Mouse (Mus musculus) forebrain, embryonic 13.5 days (tissue): ENCODE results near the gene Rab43. TPM values are rescaled to one million over a fixed set of nuclear protein-coding genes. Genes with fewer than 3 reads are reported as not detected.

Experiments used
- ATAC-seq: fragments of 200-750 bp; cut with Nextera tagmentation; 2 replicates; pipeline ENCODE4 v1.8.0; 2017
- H3K27ac ChIP-seq: fragments of 300-500 bp; sonication (generic); 2 replicates; pipeline ENCODE4 v1.5.1; 2015; ENCODE audit warnings: inconsistent platforms, mild to moderate bottlenecking, moderate library complexity
- H3K27me3 ChIP-seq: fragments of 300-500 bp; sonication (generic); 2 replicates; pipeline ENCODE4 v1.6.1; 2015; ENCODE audit warnings: mild to moderate bottlenecking, inconsistent platforms
- H3K36me3 ChIP-seq: fragments of 300-500 bp; sonication (generic); 2 replicates; pipeline ENCODE4 v1.6.1; 2015; ENCODE audit warnings: mild to moderate bottlenecking, inconsistent platforms; ENCODE audit not compliant: poor library complexity, severe bottlenecking
- H3K4me1 ChIP-seq: fragments of 300-500 bp; sonication (generic); 2 replicates; pipeline ENCODE4 v1.6.1; 2015; ENCODE audit warnings: inconsistent platforms
- H3K4me2 ChIP-seq: fragments of 300-500 bp; sonication (generic); 2 replicates; pipeline ENCODE4 v1.6.1; 2015; ENCODE audit warnings: inconsistent platforms, mild to moderate bottlenecking, moderate library complexity
- H3K4me3 ChIP-seq: fragments of 300-500 bp; sonication (generic); 2 replicates; pipeline ENCODE4 v1.5.1; 2015; ENCODE audit warnings: mild to moderate bottlenecking, inconsistent platforms
- H3K9ac ChIP-seq: fragments of 300-500 bp; sonication (generic); 2 replicates; pipeline ENCODE4 v1.6.1; 2015; ENCODE audit warnings: mild to moderate bottlenecking, inconsistent platforms
- H3K9me3 ChIP-seq: fragments of 300-500 bp; sonication (generic); replicated peaks from 2 replicates; pipeline ENCODE4 v1.6.1; 2016; ENCODE audit warnings: inconsistent platforms
- WGBS: fragments of 180-500 bp; shearing (Covaris S2); methylation state at CpG from one replicate; pipeline ENCODE4 v1.1.7; 2015; 5-methylcytosine and 5-hydroxymethylcytosine counted together
- polyA plus RNA-seq: library from polyadenylated mRNA; unstranded; fragments of >200 nt; fragmentation: Nextera tagmentation; extraction: Ambion mirVana; gene quantifications from 2 replicates; pipeline ENCODE4 v1.2.1, GENCODE M21; 2015

Rab43 gene
- polyA plus RNA-seq, 1 experiment from 2014 or later, result 7.4 TPM

DNA sequence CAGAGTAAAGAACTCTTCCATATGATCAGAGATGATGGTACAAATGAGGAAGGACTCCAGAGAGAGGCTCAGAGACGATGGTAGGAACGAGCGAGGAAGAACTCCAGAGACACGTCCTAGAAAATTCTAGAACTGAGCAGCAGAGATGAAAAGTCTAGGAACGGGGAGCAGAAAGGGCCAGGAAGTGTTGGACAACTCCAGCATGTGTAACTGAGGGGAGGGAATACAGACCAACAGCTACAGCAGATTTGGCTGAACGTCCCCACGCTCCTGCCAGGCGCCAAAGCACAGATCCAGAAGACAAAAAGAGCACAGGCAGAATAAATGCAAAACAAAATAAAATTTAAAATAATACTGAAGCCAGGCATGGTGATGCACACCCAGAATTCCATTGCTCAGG lies 55.1 kb downstream of the Rab43 start:
- no peaks in the 10 kb centered on the region for H3K9me3 ChIP-seq
- H3K9ac ChIP-seq, result no peak overlapping the region
- no peaks in the 10 kb centered on the region for H3K27me3 ChIP-seq
- no peak overlapping the region for H3K27ac ChIP-seq
- no peaks in the 10 kb centered on the region for H3K36me3 ChIP-seq
- H3K4me1 ChIP-seq, result no peaks in the 10 kb centered on the region
- WGBS, result 92% methylated on average over 8 of the region's 8 CpGs
- no peak overlapping the region for H3K4me3 ChIP-seq
- no peak overlapping the region for H3K4me2 ChIP-seq
- no peak for ATAC-seq

DNA sequence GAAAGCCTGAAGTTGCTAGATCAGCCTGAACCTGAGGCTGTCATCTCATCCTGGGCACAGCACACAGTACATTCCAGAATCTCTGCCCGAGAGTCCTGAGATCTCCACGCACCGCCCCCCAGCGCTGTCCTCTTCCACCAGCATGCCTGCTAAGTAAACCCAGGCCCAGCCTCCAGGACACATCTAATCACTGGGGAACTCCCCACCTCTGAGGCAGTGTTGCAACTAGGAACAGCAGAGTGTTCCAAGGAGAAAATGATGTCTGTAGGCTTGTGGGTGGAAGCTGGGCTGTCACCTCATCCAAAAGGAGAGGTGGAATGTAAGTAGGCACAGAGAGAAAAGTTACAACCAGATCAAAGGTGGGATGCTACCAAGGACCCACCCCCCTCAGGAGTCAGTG lies 56.8 kb downstream of the Rab43 start:
- Histone ChIP-seq H3K9me3 (no peaks in the 10 kb centered on the region), H3K27ac (no peak overlapping the region), H3K27me3 (no peaks in the 10 kb centered on the region), H3K4me1 (no peaks in the 10 kb centered on the region), H3K9ac (no peak overlapping the region), H3K4me2 (no peak overlapping the region), H3K36me3 (no peaks in the 10 kb centered on the region), H3K4me3 (no peak overlapping the region)
- WGBS, result 88% methylated on average over 4 of the region's 4 CpGs
- ATAC-seq, result no peak

DNA sequence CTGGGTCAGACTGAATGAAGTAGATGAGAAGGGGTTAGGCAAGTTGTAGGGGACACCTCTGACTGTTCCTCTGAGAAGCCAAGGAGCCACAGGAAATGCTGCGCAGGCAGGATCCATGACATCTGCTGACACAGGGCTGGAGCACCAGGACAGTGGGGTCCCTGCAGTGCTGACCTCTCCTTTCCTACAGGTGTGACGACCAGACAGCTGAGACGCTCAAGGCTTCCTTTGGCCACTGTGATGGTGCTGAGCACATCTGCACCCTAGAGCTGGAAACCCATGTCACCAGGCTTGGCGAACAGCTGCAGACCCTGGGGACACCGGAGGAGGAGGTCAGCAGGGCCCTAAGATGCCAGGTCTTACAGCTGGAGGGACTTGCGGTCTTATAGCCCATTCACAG lies 60.4 kb downstream of the Rab43 start:
- Histone ChIP-seq H3K4me3 (no peak overlapping the region), H3K27ac (no peak overlapping the region), H3K4me1 (no peaks in the 10 kb centered on the region), H3K9me3 (no peaks in the 10 kb centered on the region), H3K36me3 (no peaks in the 10 kb centered on the region), H3K27me3 (no peaks in the 10 kb centered on the region), H3K9ac (no peak overlapping the region), H3K4me2 (no peak overlapping the region)
- WGBS, result 89% methylated on average over 6 of the region's 6 CpGs
- ATAC-seq, result no peak

DNA sequence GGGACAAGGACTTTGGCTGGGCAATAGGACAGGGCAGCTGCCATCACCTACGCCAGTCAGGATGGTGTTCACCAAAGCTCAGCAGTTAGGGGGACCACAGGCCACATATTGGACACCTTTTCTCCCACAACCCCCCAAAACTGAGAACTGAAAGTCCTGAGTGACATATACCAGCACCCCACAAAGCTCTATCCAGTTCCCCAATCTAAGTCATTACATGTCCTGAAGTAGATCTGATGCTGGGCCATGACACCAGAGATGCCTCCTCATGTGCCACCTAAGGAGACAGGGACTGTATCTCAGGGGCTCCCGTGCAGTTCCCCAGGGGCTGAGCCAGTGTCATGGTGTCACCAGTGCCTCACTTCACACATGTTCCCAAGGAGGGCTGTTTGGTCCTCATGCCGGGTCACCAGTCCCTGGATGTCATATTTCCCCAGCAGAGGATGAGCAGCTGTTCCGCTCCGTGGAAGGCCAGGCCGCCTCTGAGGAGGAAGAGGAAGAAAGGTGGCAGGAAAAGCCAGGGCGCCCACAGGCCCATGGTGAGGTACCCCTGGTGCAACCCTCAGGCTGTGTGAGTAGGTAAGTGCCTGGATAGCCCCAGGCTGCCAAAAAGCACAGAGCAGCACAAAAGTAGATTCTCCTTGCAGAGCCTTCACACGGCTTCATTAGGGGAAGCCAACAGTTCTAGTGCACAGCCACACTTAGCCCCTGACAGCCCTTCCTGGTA lies 61.6 kb downstream of the Rab43 start:
- no peak for ATAC-seq
- Histone ChIP-seq H3K9ac (no peak overlapping the region), H3K4me2 (no peak overlapping the region), H3K27ac (no peak overlapping the region), H3K27me3 (no peaks in the 10 kb centered on the region), H3K4me1 (no peaks in the 10 kb centered on the region), H3K36me3 (no peaks in the 10 kb centered on the region), H3K4me3 (no peak overlapping the region), H3K9me3 (no peaks in the 10 kb centered on the region)
- 89% methylated on average over 8 of the region's 8 CpGs for WGBS

DNA sequence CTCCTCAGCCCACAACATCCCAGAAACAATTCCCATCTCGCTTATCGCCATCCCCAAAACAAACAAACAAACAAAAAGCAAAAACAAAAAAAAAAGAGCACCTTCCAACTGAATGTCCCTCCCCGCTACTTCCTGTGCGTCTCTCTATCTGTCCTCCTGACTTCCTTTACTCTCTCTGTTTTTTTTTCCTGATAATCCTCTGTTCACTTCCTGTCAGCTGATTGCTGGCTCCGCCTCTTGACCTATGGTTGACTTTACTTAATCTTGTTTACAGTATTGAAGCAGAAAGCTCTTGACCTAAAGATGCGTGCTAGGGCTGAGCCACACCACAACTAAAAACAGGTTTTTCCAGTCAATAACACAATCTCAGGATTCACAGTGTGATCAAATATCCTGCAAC lies 63.4 kb downstream of the Rab43 start:
- 85% methylated on average over 6 of the region's 6 CpGs for WGBS
- Histone ChIP-seq H3K27ac (no peak overlapping the region), H3K27me3 (no peaks in the 10 kb centered on the region), H3K4me1 (no peaks in the 10 kb centered on the region), H3K36me3 (no peaks in the 10 kb centered on the region), H3K4me2 (no peak overlapping the region), H3K4me3 (no peak overlapping the region), H3K9ac (no peak overlapping the region), H3K9me3 (no peaks in the 10 kb centered on the region)
- ATAC-seq, result no peak

DNA sequence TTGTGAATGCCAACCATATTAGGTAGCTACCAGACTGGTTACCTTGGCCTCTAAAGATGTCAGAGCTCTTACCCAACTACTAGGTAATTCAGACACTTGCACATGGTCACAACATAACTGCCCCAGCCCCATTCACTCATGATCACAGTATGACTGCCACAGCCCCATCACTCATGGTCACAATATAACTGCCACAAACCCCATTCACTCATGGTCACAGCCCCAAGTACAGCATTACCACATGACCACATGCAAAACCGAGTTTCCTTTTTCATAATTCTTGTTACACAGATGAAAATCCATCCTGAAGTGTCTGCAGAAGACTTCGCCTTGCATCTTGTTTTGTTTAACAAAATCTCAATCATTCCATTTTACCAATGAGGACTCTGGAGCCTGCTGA lies 63.9 kb downstream of the Rab43 start:
- ATAC-seq, result no peak
- H3K36me3 ChIP-seq, result no peaks in the 10 kb centered on the region
- no peaks in the 10 kb centered on the region for H3K9me3 ChIP-seq
- H3K4me3 ChIP-seq, result no peak overlapping the region
- H3K4me2 ChIP-seq, result no peak overlapping the region
- no peaks in the 10 kb centered on the region for H3K4me1 ChIP-seq
- H3K9ac ChIP-seq, result no peak overlapping the region
- H3K27me3 ChIP-seq, result no peaks in the 10 kb centered on the region
- WGBS, result 95% methylated on average over 2 of the region's 2 CpGs
- no peak overlapping the region for H3K27ac ChIP-seq

DNA sequence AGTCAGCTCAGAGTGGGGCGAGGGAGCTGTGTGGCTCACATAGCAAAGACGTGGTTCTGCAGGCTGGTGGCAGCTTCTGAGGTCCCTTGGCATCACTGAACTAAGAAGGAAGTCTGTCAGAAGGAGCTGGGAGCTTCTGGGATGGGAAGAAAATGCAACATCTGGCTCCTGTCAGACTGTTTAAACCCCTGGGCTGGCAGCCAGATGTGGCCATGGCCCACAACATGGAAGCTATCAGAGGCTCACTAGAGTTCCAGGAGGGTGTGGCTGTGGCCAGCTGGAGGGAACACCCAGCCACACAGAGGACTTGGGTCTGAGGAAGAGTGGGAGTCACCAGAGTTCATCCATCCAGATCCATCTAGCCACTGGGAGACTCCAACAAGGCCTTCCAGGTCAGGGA lies 65.1 kb downstream of the Rab43 start:
- WGBS, result 80% methylated on average over 2 of the region's 2 CpGs
- H3K9ac ChIP-seq, result no peak overlapping the region
- H3K36me3 ChIP-seq, result no peaks in the 10 kb centered on the region
- no peaks in the 10 kb centered on the region for H3K9me3 ChIP-seq
- no peaks in the 10 kb centered on the region for H3K27me3 ChIP-seq
- no peak overlapping the region for H3K27ac ChIP-seq
- ATAC-seq, result no peak
- no peak overlapping the region for H3K4me3 ChIP-seq
- no peaks in the 10 kb centered on the region for H3K4me1 ChIP-seq
- no peak overlapping the region for H3K4me2 ChIP-seq

DNA sequence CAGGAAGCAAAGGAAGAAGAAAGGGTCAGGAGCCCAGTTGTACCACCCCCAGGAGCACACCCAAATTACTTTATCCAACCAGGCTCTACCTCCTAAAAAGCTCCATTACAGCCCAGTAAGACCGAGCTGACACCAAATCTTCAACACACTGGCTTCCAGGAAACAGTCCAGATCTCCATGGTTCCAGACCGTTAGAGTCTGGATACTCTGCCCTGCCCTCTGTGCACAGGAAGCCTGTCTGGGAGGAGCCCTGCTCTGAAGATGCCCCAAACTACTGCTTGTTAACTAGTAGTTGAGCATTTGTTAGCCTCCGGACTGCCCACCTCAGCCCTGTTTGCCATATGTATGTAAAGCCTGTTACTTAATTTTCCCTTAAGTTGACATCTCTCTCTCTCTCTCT lies 65.9 kb downstream of the Rab43 start:
- no peaks in the 10 kb centered on the region for H3K9me3 ChIP-seq
- no peak overlapping the region for H3K9ac ChIP-seq
- H3K27me3 ChIP-seq, result no peaks in the 10 kb centered on the region
- no peaks in the 10 kb centered on the region for H3K36me3 ChIP-seq
- H3K4me1 ChIP-seq, result no peaks in the 10 kb centered on the region
- no peak overlapping the region for H3K4me3 ChIP-seq
- no peak overlapping the region for H3K27ac ChIP-seq
- ATAC-seq, result no peak
- H3K4me2 ChIP-seq, result no peak overlapping the region
- 84% methylated on average over 3 of the region's 3 CpGs for WGBS

DNA sequence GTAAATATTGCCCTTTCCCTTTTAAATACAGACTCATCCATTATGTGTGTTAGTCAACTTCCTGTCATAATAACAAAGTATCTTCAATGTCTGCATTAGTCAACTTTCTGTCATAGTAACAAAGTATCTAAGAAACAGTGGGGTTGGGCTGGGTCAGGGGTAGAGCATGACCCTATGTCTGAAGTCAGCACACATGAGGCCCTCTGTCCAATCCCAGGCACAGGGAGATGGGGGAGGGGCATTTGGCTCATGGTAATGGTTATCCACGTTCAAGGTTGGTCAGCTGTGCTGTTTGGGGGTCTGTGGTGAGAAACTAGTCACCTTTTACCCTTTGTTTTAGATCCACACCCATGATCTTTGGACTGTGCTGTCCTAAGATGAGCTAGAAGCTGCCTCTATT lies 66.7 kb downstream of the Rab43 start:
- H3K9ac ChIP-seq, result no peak overlapping the region
- H3K27ac ChIP-seq, result no peak overlapping the region
- 46% methylated on average over 1 of the region's 1 CpGs for WGBS
- H3K4me1 ChIP-seq, result no peaks in the 10 kb centered on the region
- H3K36me3 ChIP-seq, result no peaks in the 10 kb centered on the region
- no peak overlapping the region for H3K4me3 ChIP-seq
- no peaks in the 10 kb centered on the region for H3K9me3 ChIP-seq
- no peak for ATAC-seq
- H3K27me3 ChIP-seq, result no peaks in the 10 kb centered on the region
- no peak overlapping the region for H3K4me2 ChIP-seq

DNA sequence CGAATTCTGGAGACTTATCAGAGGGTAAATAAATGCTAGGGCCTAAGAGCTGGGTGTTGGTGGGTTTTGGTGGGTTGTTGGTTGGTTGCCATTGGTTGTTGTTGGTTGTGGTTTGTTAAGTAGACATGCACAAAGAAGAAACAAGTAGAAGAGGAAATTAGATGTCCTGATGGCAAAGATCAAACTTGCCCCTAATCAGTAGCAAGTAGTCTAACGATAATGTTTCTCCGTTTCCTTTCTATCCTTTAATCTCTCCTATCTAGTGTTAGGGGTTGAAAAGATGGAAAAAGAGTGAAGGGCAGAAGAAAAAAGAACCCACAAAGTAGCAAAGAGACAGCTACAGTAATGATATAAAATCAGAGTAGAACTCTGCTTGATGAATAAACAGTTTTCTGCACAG lies 67.3 kb downstream of the Rab43 start:
- WGBS, result 88% methylated on average over 3 of the region's 3 CpGs
- ATAC-seq, result no peak

DNA sequence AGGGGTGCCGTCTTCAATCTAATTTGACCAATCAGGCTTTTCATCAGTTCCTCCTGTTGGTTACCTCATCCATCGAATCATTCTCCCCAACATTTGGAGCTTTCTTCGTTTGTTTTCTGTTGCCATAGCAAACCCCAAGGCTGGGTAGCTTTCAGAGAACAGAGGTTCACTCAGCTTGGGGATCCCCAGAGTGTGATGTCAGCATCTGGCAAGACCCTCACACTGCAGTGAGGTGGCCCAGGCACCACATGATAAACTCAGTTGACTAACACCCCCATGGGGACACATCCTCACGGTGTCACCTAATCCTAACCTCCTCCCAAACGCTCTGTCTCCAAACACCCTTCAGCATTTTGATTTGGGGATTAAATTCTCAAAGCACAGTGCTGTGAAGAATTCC lies 68.7 kb downstream of the Rab43 start:
- H3K4me2 ChIP-seq, result no peak overlapping the region
- H3K9ac ChIP-seq, result no peak overlapping the region
- H3K4me1 ChIP-seq, result peaks cover 2% of the 10 kb centered on the region; the same call in 1 of the 2 replicates
- H3K4me3 ChIP-seq, result no peak overlapping the region
- no peaks in the 10 kb centered on the region for H3K36me3 ChIP-seq
- 0 out of 2 replicates have a peak, but pooled peaks cover 3% of the 10 kb centered on the region for H3K27me3 ChIP-seq
- no peak for ATAC-seq
- no peak overlapping the region for H3K27ac ChIP-seq
- WGBS, result 75% methylated on average over 5 of the region's 5 CpGs
- no peaks in the 10 kb centered on the region for H3K9me3 ChIP-seq

More for the DNA sequence above, 67.3 kb downstream of the Rab43 start:
- Histone ChIP-seq H3K27me3 (no peaks in the 10 kb centered on the region), H3K4me1 (no peaks in the 10 kb centered on the region), H3K9ac (no peak overlapping the region), H3K4me3 (no peak overlapping the region), H3K9me3 (no peaks in the 10 kb centered on the region), H3K36me3 (no peaks in the 10 kb centered on the region), H3K27ac (no peak overlapping the region), H3K4me2 (no peak overlapping the region)

DNA sequence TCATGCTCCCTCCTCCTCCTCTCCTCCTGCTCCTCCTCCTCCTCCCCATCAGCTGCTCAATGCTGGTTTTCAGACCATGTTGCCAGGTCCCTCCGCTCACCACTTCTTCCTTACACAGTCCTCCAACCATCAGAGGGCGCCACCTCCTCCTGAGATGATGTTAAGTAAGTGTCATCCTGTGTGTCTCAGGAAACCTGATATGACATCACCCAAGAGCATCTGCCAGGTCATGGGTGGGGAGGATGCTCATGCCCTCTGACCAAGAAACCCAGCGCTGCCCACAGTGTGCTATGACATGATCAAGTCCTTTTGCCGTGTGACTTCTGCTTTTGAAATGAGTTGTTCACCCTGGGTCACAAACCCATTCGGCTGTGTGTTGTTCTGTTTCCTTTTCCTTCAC lies 69.2 kb downstream of the Rab43 start:
- Histone ChIP-seq H3K4me2 (no peak overlapping the region), H3K4me3 (no peak overlapping the region), H3K27me3 (0 out of 2 replicates have a peak, but pooled peaks cover 3% of the 10 kb centered on the region), H3K9ac (no peak overlapping the region), H3K4me1 (peaks cover 7% of the 10 kb centered on the region; the same call in 1 of the 2 replicates), H3K36me3 (no peaks in the 10 kb centered on the region), H3K27ac (no peak overlapping the region), H3K9me3 (no peaks in the 10 kb centered on the region)
- no peak for ATAC-seq
- WGBS, result 85% methylated on average over 5 of the region's 5 CpGs

DNA sequence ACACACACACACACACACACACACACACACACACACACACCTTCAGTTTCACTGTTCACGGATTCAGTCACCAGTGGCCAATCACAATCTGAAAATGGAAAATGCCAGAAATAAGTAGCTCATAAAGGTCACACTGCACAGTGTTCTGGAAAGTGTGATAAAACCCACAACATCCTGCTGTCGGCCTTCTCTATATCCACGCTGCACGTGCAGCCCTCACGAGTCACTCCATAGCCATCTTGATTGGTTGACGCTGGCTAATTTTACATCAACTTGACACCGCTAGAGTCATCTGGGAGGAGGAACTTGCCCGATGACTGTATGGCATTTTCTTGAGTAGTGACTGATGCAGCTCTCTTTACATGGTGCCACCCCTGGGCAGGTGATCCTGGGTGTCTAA lies 70.0 kb downstream of the Rab43 start:
- H3K4me1 ChIP-seq, result peaks cover 8% of the 10 kb centered on the region; the same call in 1 of the 2 replicates
- H3K27ac ChIP-seq, result no peak overlapping the region
- H3K4me3 ChIP-seq, result no peak overlapping the region
- 91% methylated on average over 8 of the region's 8 CpGs for WGBS
- no peak overlapping the region for H3K9ac ChIP-seq
- H3K9me3 ChIP-seq, result no peaks in the 10 kb centered on the region
- H3K27me3 ChIP-seq, result 0 out of 2 replicates have a peak, but pooled peaks cover 3% of the 10 kb centered on the region
- no peak overlapping the region for H3K4me2 ChIP-seq
- no peaks in the 10 kb centered on the region for H3K36me3 ChIP-seq
- ATAC-seq, result no peak
